Mouse (Mus musculus): Measurements from ENCODE around the gene Stoml3. TPM values are rescaled to one million over a fixed set of nuclear protein-coding genes. Genes with fewer than 3 reads are reported as not detected.
A peak's percentile ranks its signal among the peaks of the same experiment; 100 is the strongest.

Stoml3 gene
- polyA plus RNA-seq, 1 experiment from 2014 or later, result 0.19 TPM

- Histone ChIP-seq H3K9ac (replicated peaks) (no peak overlapping the region), H3K4me2 (no peak overlapping the region), H3K36me3 (peaks cover 73% of the 10 kb centered on the region), H3K4me3 (replicated peaks) (no peak overlapping the region), H3K27ac (replicated peaks) (no peak overlapping the region), H3K27me3 (replicated peaks) (no peaks in the 10 kb centered on the region), H3K4me1 (no peaks in the 10 kb centered on the region), H3K9me3 (replicated peaks) (no peaks in the 10 kb centered on the region)
- 95% methylated on average over 30 of the region's 30 CpGs for WGBS
- no peak for ATAC-seq (ENCODE audit: low FRiP score)
These were observed 9.9 kb upstream of the Stoml3 start for GRCm38 (mm10) chr3:53478419-53479046.

GRCm38 (mm10) chr3:53483414-53484059 lies 4.9 kb upstream of the Stoml3 start:
- ATAC-seq (ENCODE audit: low FRiP score), result no peak
- Histone ChIP-seq H3K36me3 (peaks cover 29% of the 10 kb centered on the region), H3K27ac (replicated peaks) (no peak overlapping the region), H3K9me3 (replicated peaks) (no peaks in the 10 kb centered on the region), H3K4me3 (replicated peaks) (no peak overlapping the region), H3K9ac (replicated peaks) (no peak overlapping the region), H3K27me3 (replicated peaks) (no peaks in the 10 kb centered on the region), H3K4me2 (no peak overlapping the region), H3K4me1 (0 out of 2 replicates have a peak, but pooled peaks cover 5% of the 10 kb centered on the region)
- 90% methylated on average over 8 of the region's 8 CpGs for WGBS

DNA sequence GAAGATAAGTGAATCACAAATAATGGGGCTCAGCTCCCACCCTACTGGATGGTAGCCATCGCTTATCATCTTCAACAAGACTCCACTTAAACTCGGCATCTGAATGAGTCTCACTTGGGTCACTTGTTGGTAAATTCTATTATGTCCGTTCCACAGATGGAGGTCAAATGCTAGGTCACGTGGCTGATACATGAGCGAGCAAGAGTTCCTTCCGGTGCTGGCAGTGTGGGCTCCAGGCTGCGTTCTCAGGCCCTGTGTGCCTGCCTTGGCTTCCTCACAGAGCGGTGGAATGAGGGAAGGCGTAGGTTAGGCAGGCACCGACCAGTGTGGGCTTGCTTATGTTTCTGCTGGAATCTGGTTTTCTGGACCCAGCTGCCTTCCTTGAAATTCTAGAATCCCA lies 1.9 kb upstream of the Stoml3 start:
- no peak overlapping the region for H3K27ac ChIP-seq (replicated peaks)
- 0 out of 2 replicates have a peak, but pooled peaks cover 5% of the 10 kb centered on the region for H3K4me1 ChIP-seq
- H3K4me2 ChIP-seq, result no peak overlapping the region
- H3K4me3 ChIP-seq (replicated peaks), result no peak overlapping the region
- no peak overlapping the region for H3K9ac ChIP-seq (replicated peaks)
- no peak for ATAC-seq (ENCODE audit: low FRiP score)
- 88% methylated on average over 10 of the region's 10 CpGs for WGBS
- peaks cover 8% of the 10 kb centered on the region for H3K36me3 ChIP-seq
- no peaks in the 10 kb centered on the region for H3K27me3 ChIP-seq (replicated peaks)
- no peaks in the 10 kb centered on the region for H3K9me3 ChIP-seq (replicated peaks)

DNA sequence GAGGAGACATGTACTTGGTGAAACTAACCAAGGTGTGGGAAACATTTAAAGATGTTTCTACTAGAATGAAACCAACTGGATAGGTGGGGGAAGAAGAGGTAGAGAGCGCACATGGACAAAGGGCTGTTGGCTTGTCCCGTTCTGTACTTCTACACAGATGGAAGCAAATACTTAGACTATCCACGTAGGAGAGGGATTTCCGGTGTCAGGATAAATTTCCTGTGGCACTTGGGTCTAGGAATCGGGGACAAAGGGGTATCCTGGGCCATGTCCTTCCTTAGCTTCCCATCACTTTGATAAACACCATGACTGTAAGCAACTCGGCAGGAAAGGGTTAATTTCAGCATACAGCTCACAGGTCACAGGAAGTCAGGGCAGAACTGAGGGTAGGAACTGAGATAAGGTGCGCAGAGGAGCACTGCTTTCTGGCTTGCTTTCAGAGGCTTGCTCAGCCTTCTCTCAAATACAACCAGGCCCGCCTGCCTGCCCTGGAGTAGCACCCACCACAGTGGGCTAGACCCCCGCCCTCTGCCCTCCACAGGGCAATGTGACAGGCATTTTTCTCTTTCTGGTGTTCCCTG lies 1.4 kb upstream of the Stoml3 start:
- Histone ChIP-seq H3K36me3 (peaks cover 4% of the 10 kb centered on the region), H3K27ac (replicated peaks) (no peak overlapping the region), H3K4me1 (0 out of 2 replicates have a peak, but pooled peaks cover 5% of the 10 kb centered on the region), H3K9ac (replicated peaks) (no peak overlapping the region), H3K9me3 (replicated peaks) (no peaks in the 10 kb centered on the region), H3K27me3 (replicated peaks) (no peaks in the 10 kb centered on the region), H3K4me2 (no peak overlapping the region), H3K4me3 (replicated peaks) (no peak overlapping the region)
- ATAC-seq (ENCODE audit: low FRiP score), result no peak
- 85% methylated on average over 9 of the region's 9 CpGs for WGBS

- Histone ChIP-seq H3K36me3 (no peaks in the 10 kb centered on the region), H3K9ac (replicated peaks) (no peak overlapping the region), H3K4me2 (no peak overlapping the region)
These were observed 10.0 kb downstream of the Stoml3 start for GRCm38 (mm10) chr3:53498351-53498905.

GRCm38 (mm10) chr3:53502428-53502827 lies 14.0 kb downstream of the Stoml3 start:
- Histone ChIP-seq H3K4me1 (no peaks in the 10 kb centered on the region), H3K9ac (replicated peaks) (no peak overlapping the region), H3K4me2 (no peak overlapping the region), H3K27ac (replicated peaks) (no peak overlapping the region), H3K9me3 (replicated peaks) (no peaks in the 10 kb centered on the region), H3K36me3 (no peaks in the 10 kb centered on the region), H3K4me3 (replicated peaks) (no peak overlapping the region), H3K27me3 (replicated peaks) (no peaks in the 10 kb centered on the region)
- ATAC-seq (ENCODE audit: low FRiP score), result peak; percentile 47; the same call in 1 of the 2 replicates
- WGBS, result 67% methylated on average over 6 of the region's 6 CpGs

More at GRCm38 (mm10) chr3:53498351-53498905, 10.0 kb downstream of the Stoml3 start:
- Histone ChIP-seq H3K27ac (replicated peaks) (no peak overlapping the region), H3K9me3 (replicated peaks) (no peaks in the 10 kb centered on the region), H3K4me3 (replicated peaks) (no peak overlapping the region), H3K4me1 (no peaks in the 10 kb centered on the region), H3K27me3 (replicated peaks) (no peaks in the 10 kb centered on the region)
- no peak for ATAC-seq (ENCODE audit: low FRiP score)
- 73% methylated on average over 6 of the region's 6 CpGs for WGBS

- no peaks in the 10 kb centered on the region for H3K9me3 ChIP-seq (replicated peaks)
- H3K4me1 ChIP-seq, result no peaks in the 10 kb centered on the region
- H3K4me2 ChIP-seq, result no peak overlapping the region
- no peak for ATAC-seq (ENCODE audit: low FRiP score)
- no peaks in the 10 kb centered on the region for H3K27me3 ChIP-seq (replicated peaks)
- H3K36me3 ChIP-seq, result no peaks in the 10 kb centered on the region
- H3K27ac ChIP-seq (replicated peaks), result no peak overlapping the region
- no peak overlapping the region for H3K4me3 ChIP-seq (replicated peaks)
- 69% methylated on average over 5 of the region's 5 CpGs for WGBS
- no peak overlapping the region for H3K9ac ChIP-seq (replicated peaks)
These were observed 24.6 kb downstream of the Stoml3 start for GRCm38 (mm10) chr3:53513096-53513495.

DNA sequence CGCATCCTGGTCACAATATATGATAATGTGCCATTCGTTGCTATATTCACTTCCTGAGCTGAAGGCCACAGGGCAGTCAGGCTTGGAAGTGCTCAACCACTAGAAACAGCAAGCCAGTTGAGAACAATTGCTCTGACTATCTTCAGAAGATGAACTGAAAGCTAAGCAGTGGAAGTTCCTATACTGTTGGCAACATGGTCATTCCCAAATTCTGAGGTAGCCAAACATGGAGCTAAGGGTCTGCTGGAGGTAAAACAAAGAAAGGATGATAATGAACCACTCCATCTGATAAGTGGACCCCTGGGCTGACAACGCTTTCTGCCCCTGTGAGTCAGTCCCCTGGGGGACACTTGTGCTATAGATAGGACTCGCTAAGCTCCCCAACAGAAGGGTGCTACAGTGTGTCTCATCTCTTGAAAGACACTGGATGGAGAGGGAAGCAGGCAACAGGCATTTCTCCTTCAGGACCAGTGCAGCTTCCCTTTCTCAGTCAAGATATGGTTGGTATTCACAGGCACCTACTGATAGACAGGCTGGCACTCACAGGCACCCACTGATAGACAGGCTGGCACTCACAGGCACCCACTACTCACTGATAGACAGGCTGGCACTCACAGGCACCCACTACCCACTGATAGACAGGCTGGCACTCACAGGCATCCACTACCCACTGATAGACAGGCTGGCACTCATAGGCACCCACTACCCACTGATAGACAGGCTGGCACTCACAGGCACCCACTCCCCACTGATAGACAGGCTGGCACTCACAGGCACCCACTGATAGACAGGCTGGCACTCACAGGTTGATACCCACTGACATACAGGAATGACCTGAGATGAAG lies 26.0 kb downstream of the Stoml3 start:
- 85% methylated on average over 4 of the region's 4 CpGs for WGBS
- H3K27ac ChIP-seq (replicated peaks), result no peak overlapping the region
- H3K9me3 ChIP-seq (replicated peaks), result no peaks in the 10 kb centered on the region
- H3K4me3 ChIP-seq (replicated peaks), result no peak overlapping the region
- H3K4me2 ChIP-seq, result no peak overlapping the region
- H3K4me1 ChIP-seq, result no peaks in the 10 kb centered on the region
- no peak for ATAC-seq (ENCODE audit: low FRiP score)
- no peaks in the 10 kb centered on the region for H3K36me3 ChIP-seq
- H3K9ac ChIP-seq (replicated peaks), result no peak overlapping the region
- H3K27me3 ChIP-seq (replicated peaks), result no peaks in the 10 kb centered on the region

DNA sequence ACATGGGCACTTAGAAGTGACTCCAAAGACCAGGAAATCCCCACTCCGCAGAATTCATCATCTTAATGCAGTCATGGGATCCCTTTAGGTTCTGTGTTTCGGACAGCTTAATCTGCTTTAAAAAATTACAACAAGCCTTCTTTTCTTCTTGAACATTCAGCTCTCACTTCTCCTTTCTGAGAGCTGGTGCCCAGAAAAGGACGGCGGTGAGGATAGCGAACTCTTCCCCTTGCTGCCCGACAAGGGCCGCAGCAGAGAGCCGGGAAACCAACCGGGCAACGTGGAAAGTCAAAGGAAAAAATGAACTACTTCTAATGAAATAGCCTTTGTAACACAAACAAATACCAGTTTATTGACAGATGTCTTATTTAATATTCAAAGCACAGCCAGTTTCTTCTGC lies 34.3 kb downstream of the Stoml3 start:
- no peak overlapping the region for H3K9ac ChIP-seq (replicated peaks)
- 75% methylated on average over 10 of the region's 10 CpGs for WGBS
- no peak overlapping the region for H3K27ac ChIP-seq (replicated peaks)
- no peaks in the 10 kb centered on the region for H3K27me3 ChIP-seq (replicated peaks)
- no peaks in the 10 kb centered on the region for H3K4me1 ChIP-seq
- ATAC-seq (ENCODE audit: low FRiP score), result no peak
- no peaks in the 10 kb centered on the region for H3K9me3 ChIP-seq (replicated peaks)
- no peak overlapping the region for H3K4me3 ChIP-seq (replicated peaks)
- no peak overlapping the region for H3K4me2 ChIP-seq
- H3K36me3 ChIP-seq, result no peaks in the 10 kb centered on the region

GRCm38 (mm10) chr3:53525737-53526136 lies 37.3 kb downstream of the Stoml3 start:
- H3K36me3 ChIP-seq, result no peaks in the 10 kb centered on the region
- H3K4me1 ChIP-seq, result no peaks in the 10 kb centered on the region
- peak overlapping the region; percentile 38 for H3K4me3 ChIP-seq (replicated peaks)
- WGBS, result 16% methylated on average over 21 of the region's 21 CpGs
- H3K27ac ChIP-seq (replicated peaks), result no peak overlapping the region
- H3K4me2 ChIP-seq, result peak overlapping the region; percentile 68
- 0 out of 2 replicates have a peak overlapping the region, but pooled peaks have one; percentile 14 for H3K9ac ChIP-seq (replicated peaks)
- ATAC-seq (ENCODE audit: low FRiP score), result peak; percentile 70
- no peaks in the 10 kb centered on the region; the same call in 1 of the 2 replicates for H3K27me3 ChIP-seq (replicated peaks)
- no peaks in the 10 kb centered on the region for H3K9me3 ChIP-seq (replicated peaks)

DNA sequence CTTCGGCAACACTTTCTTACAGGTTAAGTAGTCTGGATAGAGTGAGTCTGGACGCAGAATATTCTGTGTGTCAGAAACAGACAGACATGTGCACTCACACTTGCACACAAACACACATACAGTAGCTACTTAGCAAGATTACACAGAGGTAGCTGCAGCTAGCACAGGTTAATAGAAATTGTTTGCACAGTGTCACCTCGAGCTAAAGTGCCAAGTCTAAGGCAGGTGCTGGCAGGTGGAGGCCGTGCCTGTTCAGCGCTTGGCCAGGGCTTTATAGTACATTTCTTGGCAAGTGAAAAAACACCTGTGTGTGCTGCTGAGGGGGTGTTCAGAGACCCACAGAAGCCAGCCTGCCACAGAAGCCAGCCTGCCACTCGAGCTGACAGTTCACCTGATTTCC lies 41.9 kb downstream of the Stoml3 start:
- Histone ChIP-seq H3K36me3 (no peaks in the 10 kb centered on the region), H3K4me1 (no peaks in the 10 kb centered on the region), H3K4me2 (no peak overlapping the region), H3K4me3 (replicated peaks) (no peak overlapping the region), H3K9me3 (replicated peaks) (no peaks in the 10 kb centered on the region), H3K9ac (replicated peaks) (no peak overlapping the region), H3K27me3 (replicated peaks) (no peaks in the 10 kb centered on the region; the same call in 1 of the 2 replicates), H3K27ac (replicated peaks) (no peak overlapping the region)
- 89% methylated on average over 6 of the region's 6 CpGs for WGBS
- ATAC-seq (ENCODE audit: low FRiP score), result no peak
